Mouse (Mus musculus) cortical plate, adult 2 months (tissue): ENCODE measurements around the gene Psrc1.

ENCODE experiments used
- CTCF ChIP-seq: fragments of 200-500 bp; IDR thresholded peaks from 2 replicates; pipeline ENCODE4 v1.5.1; 2011; ENCODE audit warnings: mild to moderate bottlenecking, control low read depth, low read length; ENCODE audit not compliant: insufficient read depth; ENCODE audit errors: extremely low read depth
- POLR2A ChIP-seq: fragments of 200-500 bp; IDR thresholded peaks from 2 replicates; pipeline ENCODE4 v1.6.1; 2011; ENCODE audit warnings: mild to moderate bottlenecking, low read length, control low read depth; ENCODE audit not compliant: insufficient read depth; ENCODE audit errors: extremely low read depth

- TF ChIP-seq CTCF, result no peak
- no peak for TF ChIP-seq POLR2A
Observed at GRCm38 (mm10) chr3:108355245-108355644, 28.4 kb upstream of the Psrc1 start.
